Comparison of ENCODE assay signal across 8 mouse cellular contexts in genomic region chr12:65074651-65075050, GRCm38 (mm10). TPM values are rescaled to one million over a fixed set of nuclear protein-coding genes. Genes with fewer than 3 reads are reported as not detected.
A peak's percentile ranks its signal among the peaks of the same experiment; 100 is the strongest.
DNase-seq lines count a peak whose midpoint lies in the region; ATAC-seq and TF ChIP-seq lines count a peak whose summit lies in the region.

No protein-coding gene starts in this region.

- peak overlapping the region; percentile 54 for H3K27ac ChIP-seq in heart, embryonic 11.5 days (ENCODE audit: low read depth, low read length)
- H3K27ac ChIP-seq in forebrain, postnatal 0 days (ENCODE audit: low read depth, low read length), result peak overlapping the region; percentile 97
- peak overlapping the region; percentile 99 for H3K27ac ChIP-seq in midbrain, embryonic 10.5 days (replicated peaks)

- WGBS in heart, embryonic 11.5 days (ENCODE audit: insufficient replicate concordance), result 38% methylated on average over 7 of the region's 7 CpGs
- 41% methylated on average over 7 of the region's 7 CpGs for WGBS in forebrain, postnatal 0 days
- 51% methylated on average over 7 of the region's 7 CpGs for WGBS in midbrain, embryonic 10.5 days

- no peaks in the 10 kb centered on the region for H3K27me3 ChIP-seq in heart, embryonic 11.5 days (ENCODE audit: control insufficient read depth, insufficient read depth, low read length)
- no peaks in the 10 kb centered on the region for H3K27me3 ChIP-seq in G1E (ENCODE audit: insufficient read depth, low read length)
- no peaks in the 10 kb centered on the region for H3K27me3 ChIP-seq in forebrain, postnatal 0 days (ENCODE audit: insufficient read depth, low read length)
- H3K27me3 ChIP-seq in midbrain, embryonic 10.5 days (ENCODE audit: low read depth, poor library complexity, severe bottlenecking), result no peaks in the 10 kb centered on the region

- peaks cover 10% of the 10 kb centered on the region; the same call in 1 of the 2 replicates for H3K4me1 ChIP-seq in heart, embryonic 11.5 days (ENCODE audit: control insufficient read depth, insufficient read depth, low read length)
- H3K4me1 ChIP-seq in G1E (ENCODE audit: insufficient read depth, low read depth, low read length), result peaks cover 61% of the 10 kb centered on the region
- H3K4me1 ChIP-seq in forebrain, postnatal 0 days (ENCODE audit: insufficient read depth), result peaks cover 15% of the 10 kb centered on the region; the same call in 1 of the 2 replicates
- peaks cover 44% of the 10 kb centered on the region for H3K4me1 ChIP-seq in midbrain, embryonic 10.5 days

- intact Hi-C loops in left cerebral cortex, postnatal 4 days (cut with DNase I), result no loop called here

- DNase-seq in heart, adult 9 months (ENCODE audit: low spot score in 2 of 2), result no peak
- DNase-seq in G1E (ENCODE audit: low spot score), result no peak
- no peak for DNase-seq in forebrain, postnatal 0 days
- no peak for DNase-seq in midbrain, embryonic 10.5 days (ENCODE audit: low spot score)
- no peak for DNase-seq in left cerebral cortex, postnatal 4 days
- no peak for DNase-seq in layer of hippocampus, postnatal 25 days (ENCODE audit: extremely low spot score in 1 of 2, low spot score in 1 of 2)

- no peak for ATAC-seq in heart, embryonic 11.5 days (replicated peaks; ENCODE audit: insufficient number of reproducible peaks, low FRiP score, low TSS enrichment)
- no peak for ATAC-seq in G1E (ENCODE audit: extremely low read depth, insufficient number of reproducible peaks, low FRiP score, poor library complexity, severe bottlenecking)
- no peak for ATAC-seq in forebrain, postnatal 0 days
- no peak for ATAC-seq in activated CD4-positive, CD25-positive, alpha-beta regulatory T cell, adult 4 months

- H3K4me2 ChIP-seq in heart, embryonic 11.5 days, result peak overlapping the region; percentile 95
- peak overlapping the region; percentile 83 for H3K4me2 ChIP-seq in forebrain, postnatal 0 days (ENCODE audit: low read depth)

- H3K4me3 ChIP-seq in heart, embryonic 11.5 days (ENCODE audit: low read depth, low read length), result peak overlapping the region; percentile 90
- H3K4me3 ChIP-seq in G1E (ENCODE audit: low read depth, low read length), result peak overlapping the region; percentile 87; the same call in 1 of the 2 replicates
- peak overlapping the region; percentile 90 for H3K4me3 ChIP-seq in forebrain, postnatal 0 days (ENCODE audit: low read depth, low read length)
- H3K4me3 ChIP-seq in midbrain, embryonic 10.5 days, result peak overlapping the region; percentile 95

- no peaks in the 10 kb centered on the region for H3K36me3 ChIP-seq in heart, embryonic 11.5 days (ENCODE audit: control insufficient read depth, insufficient read depth, low read length)
- H3K36me3 ChIP-seq in G1E (replicated peaks), result peaks cover 39% of the 10 kb centered on the region
- H3K36me3 ChIP-seq in forebrain, postnatal 0 days (ENCODE audit: insufficient read depth), result no peaks in the 10 kb centered on the region
- H3K36me3 ChIP-seq in midbrain, embryonic 10.5 days, result peaks cover 32% of the 10 kb centered on the region

- H3K9ac ChIP-seq in heart, embryonic 11.5 days (ENCODE audit: low read depth, low read length), result no peak overlapping the region; the same call in 1 of the 2 replicates
- H3K9ac ChIP-seq in forebrain, postnatal 0 days, result peak overlapping the region; percentile 75; the same call in 1 of the 2 replicates

- H3K9me3 ChIP-seq in heart, embryonic 11.5 days (replicated peaks; ENCODE audit: control insufficient read depth, low read length), result no peaks in the 10 kb centered on the region
- no peaks in the 10 kb centered on the region for H3K9me3 ChIP-seq in G1E (replicated peaks)
- H3K9me3 ChIP-seq in forebrain, postnatal 0 days (ENCODE audit: low read length), result no peaks in the 10 kb centered on the region
- no peaks in the 10 kb centered on the region for H3K9me3 ChIP-seq in midbrain, embryonic 10.5 days (replicated peaks)

- TF ChIP-seq CTCF in G1E (IDR thresholded peaks at IDR 0.05; ENCODE audit: low read depth, low read length), result no peak
- no peak for TF ChIP-seq CTCF in forebrain, postnatal 0 days (IDR thresholded peaks at IDR 0.05; ENCODE audit: low read depth)

RNA-seq across cellular contexts. Expression of gene Fancm, which starts 0.8 kb away (rescaled TPM):
- 7.8 and 9.7 TPM in 2 replicates for polyA plus RNA-seq in heart, embryonic 11.5 days (2014; fragmentation: Nextera tagmentation; extraction: Ambion mirVana)
- total RNA-seq in G1E (2014; fragmentation: Nextera tagmentation), result 80.0 and 84.1 TPM in 2 replicates
- 51.5 and 68.1 TPM in 2 replicates for total RNA-seq in G1E (2017)
- polyA plus RNA-seq in G1E (2012), result 5.0 and 7.7 TPM in 2 replicates
- 22.6 and 22.8 TPM in 2 replicates for total RNA-seq in forebrain, postnatal 0 days (2014; rRNA removed)
- 4.1 and 8.3 TPM in 2 replicates for polyA plus RNA-seq in forebrain, postnatal 0 days (2015; fragmentation: Nextera tagmentation; extraction: Ambion mirVana)
- polyA plus RNA-seq in midbrain, embryonic 10.5 days (2016; fragmentation: Nextera tagmentation; extraction: Ambion mirVana), result 10.7 and 13.3 TPM in 2 replicates
- total RNA-seq in left cerebral cortex, postnatal 4 days (2021), result 10 to 100 TPM; 13.0 to 18.6 TPM
- 10 to 100 TPM in 1 of 2 experiments, 1 to 10 TPM in 1; 9.9 to 19.2 TPM for total RNA-seq in layer of hippocampus, postnatal 25 days (2021)
- 1 to 10 TPM; 3.5 to 7.4 TPM for polyA plus RNA-seq in activated CD4-positive, CD25-positive, alpha-beta regulatory T cell, adult 4 months (2017; shearing (Covaris generic))

RNA-seq across cellular contexts. Expression of gene Fkbp3, which starts 0.8 kb away (rescaled TPM):
- 504 and 510 TPM in 2 replicates for polyA plus RNA-seq in heart, embryonic 11.5 days (2014; fragmentation: Nextera tagmentation; extraction: Ambion mirVana)
- 226 and 258 TPM in 2 replicates for total RNA-seq in G1E (2014; fragmentation: Nextera tagmentation)
- total RNA-seq in G1E (2017), result 330 and 370 TPM in 2 replicates
- 92.9 and 305 TPM in 2 replicates for polyA plus RNA-seq in G1E (2012)
- 254 and 312 TPM in 2 replicates for total RNA-seq in forebrain, postnatal 0 days (2014; rRNA removed)
- 430 and 547 TPM in 2 replicates for polyA plus RNA-seq in forebrain, postnatal 0 days (2015; fragmentation: Nextera tagmentation; extraction: Ambion mirVana)
- polyA plus RNA-seq in midbrain, embryonic 10.5 days (2016; fragmentation: Nextera tagmentation; extraction: Ambion mirVana), result 718 and 827 TPM in 2 replicates
- total RNA-seq in left cerebral cortex, postnatal 4 days (2021), result 100 to 1,000 TPM; 168 to 186 TPM
- 100 to 1,000 TPM; 147 to 157 TPM for total RNA-seq in layer of hippocampus, postnatal 25 days (2021)
- polyA plus RNA-seq in activated CD4-positive, CD25-positive, alpha-beta regulatory T cell, adult 4 months (2017; shearing (Covaris generic)), result 100 to 1,000 TPM; 259 to 332 TPM

RNA-seq across cellular contexts. Expression of gene Prpf39, which starts 38.5 kb away (rescaled TPM):
- polyA plus RNA-seq in heart, embryonic 11.5 days (2014; fragmentation: Nextera tagmentation; extraction: Ambion mirVana), result 40.0 and 46.5 TPM in 2 replicates
- total RNA-seq in G1E (2014; fragmentation: Nextera tagmentation), result 169 and 192 TPM in 2 replicates
- 100 and 122 TPM in 2 replicates for total RNA-seq in G1E (2017)
- 19.7 and 20.7 TPM in 2 replicates for polyA plus RNA-seq in G1E (2012)
- 37.5 and 49.5 TPM in 2 replicates for total RNA-seq in forebrain, postnatal 0 days (2014; rRNA removed)
- polyA plus RNA-seq in forebrain, postnatal 0 days (2015; fragmentation: Nextera tagmentation; extraction: Ambion mirVana), result 21.6 and 28.6 TPM in 2 replicates
- polyA plus RNA-seq in midbrain, embryonic 10.5 days (2016; fragmentation: Nextera tagmentation; extraction: Ambion mirVana), result 59.5 and 61.8 TPM in 2 replicates
- total RNA-seq in left cerebral cortex, postnatal 4 days (2021), result 10 to 100 TPM; 60.2 to 62.9 TPM
- total RNA-seq in layer of hippocampus, postnatal 25 days (2021), result 10 to 100 TPM; 30.8 to 49.2 TPM
- 10 to 100 TPM; 77.3 to 77.5 TPM for polyA plus RNA-seq in activated CD4-positive, CD25-positive, alpha-beta regulatory T cell, adult 4 months (2017; shearing (Covaris generic))
